Mouse (Mus musculus): ENCODE data around the gene Baz1a. TPM values are rescaled to one million over a fixed set of nuclear protein-coding genes. Genes with fewer than 3 reads are reported as not detected.
"Not testable (repeated sequence)": the region's sequence is repeated elsewhere in the genome, so short reads cannot be mapped to it uniquely, and the experiment has no call there.

Baz1a gene
- total RNA-seq, 2 experiments from 2014 or later: 6.8 to 8.6 TPM

GRCm38 (mm10) chr12:55015428-55015827 is 1.3 kb upstream of the Baz1a start:
- intact Hi-C loops (cut with DNase I): no loop called here
- no peak for DNase-seq (ENCODE audit: low spot score)

- DNase-seq (ENCODE audit: low spot score): no peak
- intact Hi-C loops (cut with DNase I): no loop called here
Observed at GRCm38 (mm10) chr12:55013031-55013430, 1.1 kb downstream of the Baz1a start.

- no peak for DNase-seq (ENCODE audit: low spot score)
- intact Hi-C loops (cut with DNase I): no loop called here
Observed at GRCm38 (mm10) chr12:55007361-55008008, 6.7 kb downstream of the Baz1a start.

GRCm38 (mm10) chr12:55006071-55006470 is 8.1 kb downstream of the Baz1a start:
- intact Hi-C loops (cut with DNase I): no loop called here
- no peak for DNase-seq (ENCODE audit: low spot score)

DNA sequence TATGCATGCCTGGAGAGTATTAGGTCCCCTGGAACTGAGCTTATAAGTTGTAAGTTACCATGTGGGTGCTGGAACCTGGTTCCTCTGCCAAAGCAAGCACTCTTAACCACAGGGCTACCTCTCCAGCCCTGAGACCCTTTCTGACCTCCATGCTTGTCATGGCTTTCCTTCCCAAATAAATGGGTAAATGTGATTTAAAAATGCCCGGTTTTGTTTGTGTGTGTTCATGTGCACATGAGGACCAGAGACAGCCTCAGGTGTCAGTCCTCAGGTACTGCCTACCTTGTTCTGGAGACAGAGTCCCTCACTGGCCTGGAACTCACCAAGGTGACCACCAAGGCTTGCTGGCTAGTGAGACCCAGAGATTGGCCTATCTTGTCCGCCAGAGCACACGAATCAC is 9.8 kb downstream of the Baz1a start:
- no peak for DNase-seq (ENCODE audit: low spot score)
- intact Hi-C loops (cut with DNase I): no loop called here

DNA sequence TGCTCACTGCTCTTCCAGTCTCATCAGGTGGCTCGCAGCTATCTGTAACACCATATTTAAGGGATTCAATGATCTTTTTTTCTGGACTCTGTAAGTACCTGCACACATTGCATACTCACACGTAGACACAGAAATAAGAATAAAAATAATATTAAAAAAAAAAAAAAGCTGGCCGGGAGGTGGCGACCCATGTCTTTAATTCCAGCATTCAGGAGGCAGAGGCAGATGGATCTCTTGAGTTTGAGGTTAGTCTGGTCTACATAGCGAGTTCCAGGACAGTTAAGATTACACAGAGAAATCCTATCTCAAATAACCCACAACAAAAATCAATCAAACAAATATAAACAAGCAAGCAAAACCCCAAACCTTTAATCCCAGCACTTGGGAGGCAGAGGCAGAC is 10.3 kb downstream of the Baz1a start:
- intact Hi-C loops (cut with DNase I): no loop called here
- DNase-seq (ENCODE audit: low spot score): no peak

DNA sequence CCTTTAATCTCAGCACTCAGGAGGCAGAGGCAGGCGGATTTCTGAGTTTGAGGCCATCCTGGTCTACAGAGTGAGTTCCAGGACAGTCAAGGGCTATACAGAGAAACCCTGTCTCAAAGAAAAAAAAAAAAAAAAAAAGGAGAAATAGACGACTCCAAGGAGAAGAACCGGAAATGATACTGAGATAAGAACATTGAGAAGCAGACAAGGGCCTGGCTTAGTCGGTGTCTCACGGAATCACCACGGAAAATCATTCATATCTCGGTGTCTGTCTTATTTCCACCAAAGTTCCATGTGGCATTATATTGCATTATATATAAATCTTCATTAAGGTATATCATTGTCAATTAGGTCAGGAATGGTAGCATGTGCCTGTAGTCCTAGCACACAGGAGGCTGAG is 11.6 kb downstream of the Baz1a start:
- DNase-seq (ENCODE audit: low spot score); intact Hi-C loops (cut with DNase I): not testable (repeated sequence)

DNA sequence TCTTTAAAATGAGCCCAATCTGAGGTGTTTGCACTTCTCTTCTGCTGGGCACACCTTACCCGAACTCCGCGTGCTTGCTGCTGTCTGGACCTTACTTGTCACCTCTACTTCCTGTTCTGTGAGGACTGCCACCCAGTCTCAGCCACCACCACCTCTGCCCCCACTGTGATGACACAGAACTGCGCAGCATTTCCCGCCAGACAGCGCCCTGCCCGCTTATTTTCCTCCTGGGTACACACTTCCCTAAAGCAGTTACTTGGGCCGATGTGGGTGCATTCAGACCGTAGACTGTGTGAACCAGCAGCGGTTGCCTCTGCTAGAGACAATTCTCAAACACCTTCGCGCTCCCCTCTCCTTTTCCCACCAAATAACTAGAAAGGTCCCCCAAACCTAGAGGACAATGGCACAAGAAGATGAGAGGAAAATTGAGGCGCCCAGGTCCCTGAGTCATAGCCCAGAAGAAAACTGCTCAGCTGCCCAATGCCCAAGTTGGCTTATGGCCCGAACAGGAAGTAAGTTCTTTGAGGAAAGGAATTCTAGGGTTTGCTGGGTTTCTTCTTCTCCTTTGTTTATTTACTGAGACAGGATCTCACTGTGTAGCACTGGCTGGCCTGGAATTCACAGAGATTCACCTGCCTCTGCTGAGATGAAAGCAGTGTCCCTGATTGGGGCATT is 15.0 kb downstream of the Baz1a start:
- intact Hi-C loops (cut with DNase I): no loop called here
- peak; percentile 27 for DNase-seq (ENCODE audit: low spot score)

DNA sequence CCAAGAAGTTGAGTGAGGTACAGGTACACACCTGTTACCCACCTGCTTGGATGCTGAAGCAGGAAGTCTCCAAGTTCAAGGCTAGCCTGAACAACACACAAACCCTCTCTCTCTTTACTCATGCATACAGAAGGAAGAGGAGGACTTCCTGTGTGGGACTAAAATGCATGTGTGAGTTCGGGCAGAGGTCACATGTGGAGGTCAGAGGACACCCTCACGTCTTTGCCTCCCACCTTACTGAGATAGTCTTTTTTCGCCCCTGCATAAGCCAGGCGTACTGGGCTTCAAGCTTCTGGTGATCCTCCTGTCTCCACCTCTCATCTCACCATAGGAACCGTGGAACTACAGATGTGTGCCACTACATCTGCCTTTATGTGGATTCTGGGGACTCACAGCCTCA is 15.7 kb downstream of the Baz1a start:
- DNase-seq (ENCODE audit: low spot score): no peak
- intact Hi-C loops (cut with DNase I): no loop called here

GRCm38 (mm10) chr12:54996979-54997474 is 17.1 kb downstream of the Baz1a start:
- no peak for DNase-seq (ENCODE audit: low spot score)
- intact Hi-C loops (cut with DNase I): no loop called here

DNA sequence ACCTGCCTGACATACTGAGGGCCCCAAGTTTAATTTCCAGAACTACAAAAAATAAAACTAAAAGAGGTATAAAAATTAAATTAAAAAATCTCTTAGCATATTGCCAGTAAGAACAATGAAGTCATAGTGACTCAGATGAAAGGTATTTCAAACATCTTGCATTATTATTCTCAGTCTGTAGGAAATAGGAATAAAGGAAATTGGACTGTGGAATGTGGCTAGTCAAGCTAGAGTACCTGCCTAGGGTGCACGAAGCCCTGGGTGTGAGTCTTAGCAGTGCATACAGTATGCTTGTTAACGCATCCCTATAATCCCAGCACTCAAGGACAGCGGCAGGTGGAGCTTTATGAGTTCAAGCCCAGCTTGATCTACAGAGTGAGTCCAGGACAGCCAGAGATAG is 18.2 kb downstream of the Baz1a start:
- intact Hi-C loops (cut with DNase I): no loop called here
- no peak for DNase-seq (ENCODE audit: low spot score)

DNA sequence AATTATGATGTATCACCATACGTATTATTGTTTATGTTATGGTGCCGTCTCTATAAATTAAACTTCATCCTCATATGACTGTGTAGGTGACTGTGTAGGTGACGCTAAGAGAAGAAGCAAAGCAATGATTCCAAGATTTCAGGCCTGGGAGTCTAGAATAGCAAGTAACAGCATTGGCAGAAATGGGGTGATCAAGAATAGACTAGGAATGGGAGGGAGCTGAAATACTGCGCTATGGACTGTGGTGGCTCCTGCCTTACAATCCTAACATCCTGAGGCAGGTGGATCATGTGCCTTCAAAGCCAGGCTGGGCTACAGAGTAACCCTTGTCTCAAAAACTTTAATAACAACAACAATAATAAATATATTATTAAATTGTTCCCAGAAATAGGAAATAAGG is 19.7 kb downstream of the Baz1a start:
- intact Hi-C loops (cut with DNase I): no loop called here
- no peak for DNase-seq (ENCODE audit: low spot score)

DNA sequence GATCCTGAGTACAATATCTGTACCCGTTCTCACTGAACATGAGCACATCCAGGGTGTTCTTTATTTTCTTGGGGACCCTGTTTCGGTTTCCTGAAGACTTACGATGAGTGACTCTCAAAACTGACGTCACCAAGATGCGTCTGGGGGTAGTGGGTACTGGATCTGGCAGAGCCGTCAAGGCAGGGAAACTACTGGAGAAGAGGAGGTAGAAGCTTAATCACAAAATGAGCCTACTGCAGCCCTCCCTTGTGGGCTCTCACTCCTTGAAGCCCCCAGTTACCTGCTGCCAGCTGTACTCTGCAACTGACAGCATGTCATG is 20.1 kb downstream of the Baz1a start:
- DNase-seq (ENCODE audit: low spot score): no peak
- intact Hi-C loops (cut with DNase I): no loop called here

GRCm38 (mm10) chr12:54993246-54994067 is 20.7 kb downstream of the Baz1a start:
- intact Hi-C loops (cut with DNase I): no loop called here
- no peak for DNase-seq (ENCODE audit: low spot score)

DNA sequence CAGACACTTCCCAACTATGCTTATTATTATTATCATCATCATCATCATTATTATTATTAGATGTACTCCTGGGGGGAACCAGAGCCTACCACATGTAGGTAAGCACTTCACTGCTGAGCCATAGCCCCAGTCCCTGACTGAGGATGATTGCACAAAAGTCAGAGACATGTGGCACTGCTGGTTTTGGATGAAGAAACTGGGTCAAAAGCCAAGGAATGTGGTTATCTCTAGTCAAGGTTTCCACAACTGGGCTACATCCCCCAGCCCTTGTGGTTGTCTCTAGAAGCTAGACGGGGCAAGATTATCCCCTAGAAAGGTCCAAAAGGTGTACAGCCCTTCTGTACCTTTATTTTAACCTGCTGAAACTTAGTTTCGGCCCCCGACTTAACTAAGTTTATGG is 21.3 kb downstream of the Baz1a start:
- intact Hi-C loops (cut with DNase I): no loop called here
- DNase-seq (ENCODE audit: low spot score): no peak

GRCm38 (mm10) chr12:54988323-54988850 is 25.8 kb downstream of the Baz1a start:
- intact Hi-C loops (cut with DNase I): loop anchor here (5.0 to 10.0 kb wide), 3 partner anchors 124 to 314 kb away; partner anchors contain the start of genes Cfl2 and Ppp2r3c
- DNase-seq (ENCODE audit: low spot score): no peak

- intact Hi-C loops (cut with DNase I): loop anchor here (5.0 to 10.0 kb wide), 3 partner anchors 122 to 315 kb away; partner anchors contain the start of genes Cfl2 and Ppp2r3c
- no peak for DNase-seq (ENCODE audit: low spot score)
Observed at GRCm38 (mm10) chr12:54987156-54987555, 27.0 kb downstream of the Baz1a start.

- DNase-seq (ENCODE audit: low spot score): peak; percentile 61
- intact Hi-C loops (cut with DNase I): loop anchor here (5.0 to 10.0 kb wide), 3 partner anchors 121 to 316 kb away; partner anchors contain the start of genes Cfl2 and Ppp2r3c
Observed at GRCm38 (mm10) chr12:54986052-54986717, 28.0 kb downstream of the Baz1a start, which contains the start of gene Gm20403. Gene Gm20403 (minus strand): TSS chr12:54986529.

DNA sequence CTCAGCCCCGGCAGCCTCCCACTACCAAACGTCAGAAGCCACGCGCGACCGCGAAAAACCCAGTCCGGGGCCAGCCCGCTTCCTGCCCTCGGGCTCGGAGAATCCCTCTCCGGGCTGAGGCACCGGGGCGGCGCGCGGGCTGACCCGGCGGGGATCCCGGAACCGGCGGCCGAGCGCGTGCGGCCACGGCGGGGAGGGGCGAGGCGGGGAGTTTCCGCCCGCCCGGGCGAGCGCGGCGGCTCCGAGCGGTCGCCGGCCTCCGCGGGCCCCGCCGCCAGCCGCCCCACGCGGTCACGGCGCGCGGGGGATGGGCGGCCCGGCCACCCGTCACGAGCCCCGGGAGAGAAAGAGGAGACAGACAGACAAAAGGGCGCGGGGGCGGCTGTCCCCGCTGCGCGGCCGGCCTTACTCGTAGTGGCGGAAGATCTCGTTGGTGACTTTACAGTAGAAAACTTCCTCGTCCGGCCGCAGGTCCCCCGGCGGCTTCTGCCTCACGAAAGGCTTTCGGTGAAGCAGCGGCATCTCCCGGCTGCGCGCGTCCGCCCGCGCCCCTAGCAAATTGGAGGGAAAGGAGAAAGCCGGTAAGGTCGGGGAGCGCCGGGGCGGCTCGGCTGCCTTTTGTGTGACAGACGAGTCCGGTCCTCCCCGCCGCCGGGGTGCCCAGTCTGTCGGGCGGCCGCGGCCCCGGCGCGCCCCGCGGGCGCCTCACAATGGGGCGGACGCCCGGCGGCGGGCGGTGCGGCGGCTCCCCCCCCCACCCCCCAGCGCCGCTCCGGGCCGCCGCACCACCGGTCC is 28.7 kb downstream of the Baz1a start:
- peak; percentile 19 for DNase-seq (ENCODE audit: low spot score)
- intact Hi-C loops (cut with DNase I): loop anchor here (5.0 to 10.0 kb wide), 3 partner anchors 121 to 317 kb away; partner anchors contain the start of genes Cfl2 and Ppp2r3c

Data from heart, postnatal 25 days (tissue).